Mouse (Mus musculus) lung, embryonic 14.5 days (tissue): ENCODE measurements around the gene Aftph. TPM values are rescaled to one million over a fixed set of nuclear protein-coding genes. Genes with fewer than 3 reads are reported as not detected.

Experiments used
- ATAC-seq: fragments of 200-750 bp; cut with Nextera tagmentation; 2 replicates; pipeline ENCODE4 v1.8.0; 2017; ENCODE audit warnings: mild to moderate bottlenecking, moderate TSS enrichment, moderate library complexity; ENCODE audit not compliant: insufficient read depth
- DNase-seq: peaks from one replicate; pipeline ENCODE4 v3.0.0-alpha.2; 2015
- H3K27ac ChIP-seq: fragments of 300-500 bp; sonication (generic); 2 replicates; pipeline ENCODE4 v1.5.1; 2014; ENCODE audit warnings: low read depth, mild to moderate bottlenecking, moderate library complexity
- H3K27me3 ChIP-seq: fragments of 300-500 bp; sonication (generic); 2 replicates; pipeline ENCODE4 v1.6.1; 2014; ENCODE audit warnings: low read length, control low read depth; ENCODE audit not compliant: insufficient read depth
- H3K36me3 ChIP-seq: fragments of 300-500 bp; sonication (generic); 2 replicates; pipeline ENCODE4 v1.6.1; 2014; ENCODE audit warnings: control low read depth; ENCODE audit not compliant: insufficient read depth
- H3K4me1 ChIP-seq: fragments of 300-500 bp; sonication (generic); 2 replicates; pipeline ENCODE4 v1.6.1; 2014; ENCODE audit warnings: antibody characterized with exemption, control low read depth; ENCODE audit not compliant: insufficient read depth
- H3K4me2 ChIP-seq: fragments of 300-500 bp; sonication (generic); 2 replicates; pipeline ENCODE4 v1.6.1; 2014; ENCODE audit warnings: mild to moderate bottlenecking
- H3K4me3 ChIP-seq: fragments of 300-500 bp; sonication (generic); 2 replicates; pipeline ENCODE4 v1.5.1; 2014; ENCODE audit warnings: low read depth, low read length
- H3K9ac ChIP-seq: fragments of 300-500 bp; sonication (generic); 2 replicates; pipeline ENCODE4 v1.6.1; 2014
- H3K9me3 ChIP-seq: fragments of 300-500 bp; sonication (generic); 2 replicates; pipeline ENCODE4 v1.6.1; 2016; ENCODE audit warnings: low read depth, low read length, control low read depth
- CTCF ChIP-seq: IDR thresholded peaks from 2 replicates; pipeline ENCODE4 v1.5.1; 2016; ENCODE audit warnings: antibody characterized with exemption, low read depth
- whole genome bisulfite sequencing: fragments of 180-500 bp; shearing (Covaris S2); extraction: QIAGEN DNeasy Blood & Tissue Kit; methylation state at CpG from one replicate; pipeline ENCODE4 v1.1.7; 2014; 5-methylcytosine and 5-hydroxymethylcytosine counted together
- polyA plus RNA-seq: library from polyadenylated mRNA; unstranded; fragments of >200 nt; fragmentation: Nextera tagmentation; extraction: Ambion mirVana; gene quantifications from 2 replicates; pipeline ENCODE4 v1.2.1, GENCODE M21; 2014

Gene Aftph
- polyA plus RNA-seq, 1 experiment from 2014 or later: 20.4 TPM

GRCm38 (mm10) chr11:20643161-20643560 is 98.2 kb downstream of the Aftph start:
- Histone ChIP-seq H3K9me3 (no peaks in the 10 kb centered on the region), H3K4me1 (peaks cover 40% of the 10 kb centered on the region), H3K27ac (no peak overlapping the region), H3K27me3 (no peaks in the 10 kb centered on the region), H3K4me3 (no peak overlapping the region), H3K9ac (no peak overlapping the region), H3K36me3 (peaks cover 3% of the 10 kb centered on the region; the same call in 1 of the 2 replicates), H3K4me2 (no peak overlapping the region)
- ATAC-seq (no peak), DNase-seq (no peak)
- WGBS: 56% methylated on average over 5 of the region's 5 CpGs
- TF ChIP-seq CTCF: no peak

GRCm38 (mm10) chr11:20642321-20642720 is 99.1 kb downstream of the Aftph start:
- H3K27ac ChIP-seq: no peak overlapping the region
- no peak overlapping the region for H3K9ac ChIP-seq
- DNase-seq (no peak), ATAC-seq (no peak)
- H3K4me1 ChIP-seq: peaks cover 33% of the 10 kb centered on the region
- H3K4me2 ChIP-seq: no peak overlapping the region
- H3K36me3 ChIP-seq: no peaks in the 10 kb centered on the region
- 73% methylated on average over 5 of the region's 5 CpGs for WGBS
- H3K27me3 ChIP-seq: no peaks in the 10 kb centered on the region
- TF ChIP-seq CTCF: no peak
- H3K4me3 ChIP-seq: no peak overlapping the region
- no peaks in the 10 kb centered on the region for H3K9me3 ChIP-seq

GRCm38 (mm10) chr11:20639918-20640447 is 101.4 kb downstream of the Aftph start:
- no peak for TF ChIP-seq CTCF
- H3K27ac ChIP-seq: peak overlapping the region; percentile 78
- no peaks in the 10 kb centered on the region for H3K9me3 ChIP-seq
- peaks cover 17% of the 10 kb centered on the region for H3K4me1 ChIP-seq
- ATAC-seq (peak; percentile 94), DNase-seq (peak; percentile 84)
- peak overlapping the region; percentile 55 for H3K4me2 ChIP-seq
- no peaks in the 10 kb centered on the region for H3K27me3 ChIP-seq
- peak overlapping the region; percentile 20 for H3K4me3 ChIP-seq
- H3K36me3 ChIP-seq: no peaks in the 10 kb centered on the region
- WGBS: 0% methylated on average over 11 of the region's 11 CpGs
- H3K9ac ChIP-seq: 0 out of 2 replicates have a peak overlapping the region, but pooled peaks have one; percentile 34

GRCm38 (mm10) chr11:20638841-20639240 is 102.5 kb downstream of the Aftph start:
- no peak overlapping the region for H3K9ac ChIP-seq
- H3K27ac ChIP-seq: no peak overlapping the region; the same call in 1 of the 2 replicates
- H3K27me3 ChIP-seq: no peaks in the 10 kb centered on the region
- H3K4me3 ChIP-seq: no peak overlapping the region
- H3K4me1 ChIP-seq: peaks cover 18% of the 10 kb centered on the region
- ATAC-seq (no peak), DNase-seq (peak; percentile 88)
- H3K9me3 ChIP-seq: no peaks in the 10 kb centered on the region
- WGBS: 13% methylated on average over 3 of the region's 3 CpGs
- TF ChIP-seq CTCF: peak; percentile 92
- H3K4me2 ChIP-seq: no peak overlapping the region
- H3K36me3 ChIP-seq: no peaks in the 10 kb centered on the region

GRCm38 (mm10) chr11:20637060-20637459 is 104.3 kb downstream of the Aftph start:
- H3K36me3 ChIP-seq: no peaks in the 10 kb centered on the region
- peaks cover 23% of the 10 kb centered on the region for H3K4me1 ChIP-seq
- no peak overlapping the region for H3K27ac ChIP-seq
- no peak for DNase-seq
- no peaks in the 10 kb centered on the region for H3K9me3 ChIP-seq
- H3K4me3 ChIP-seq: no peak overlapping the region
- no peak overlapping the region for H3K9ac ChIP-seq
- H3K27me3 ChIP-seq: no peaks in the 10 kb centered on the region
- no peak for TF ChIP-seq CTCF
- no peak overlapping the region for H3K4me2 ChIP-seq
- no peak for ATAC-seq

GRCm38 (mm10) chr11:20636114-20636513 is 105.3 kb downstream of the Aftph start:
- Histone ChIP-seq H3K36me3 (no peaks in the 10 kb centered on the region), H3K9me3 (no peaks in the 10 kb centered on the region), H3K27ac (peak overlapping the region; percentile 81), H3K27me3 (no peaks in the 10 kb centered on the region), H3K4me3 (no peak overlapping the region), H3K4me1 (peaks cover 22% of the 10 kb centered on the region), H3K4me2 (peak overlapping the region; percentile 44), H3K9ac (no peak overlapping the region)
- ATAC-seq: no peak
- TF ChIP-seq CTCF: no peak
- 45% methylated on average over 4 of the region's 4 CpGs for WGBS
- DNase-seq: no peak

- Histone ChIP-seq H3K27me3 (no peaks in the 10 kb centered on the region), H3K4me2 (peak overlapping the region; percentile 44), H3K4me1 (peaks cover 17% of the 10 kb centered on the region), H3K4me3 (no peak overlapping the region), H3K9me3 (no peaks in the 10 kb centered on the region), H3K27ac (peak overlapping the region; percentile 81), H3K36me3 (no peaks in the 10 kb centered on the region), H3K9ac (0 out of 2 replicates have a peak overlapping the region, but pooled peaks have one; percentile 18)
- ATAC-seq (no peak), DNase-seq (peak; percentile 53)
- no peak for TF ChIP-seq CTCF
- 40% methylated on average over 6 of the region's 6 CpGs for WGBS
Measured at GRCm38 (mm10) chr11:20635646-20636045, 105.7 kb downstream of the Aftph start.

Other genes with a start within 250 kb of the Aftph start
- gene Sertad2, start 198.3 kb downstream of the Aftph start, polyA plus RNA-seq: 44.0 and 45.8 TPM in 2 replicates
- gene Lgalsl, start 89.5 kb upstream of the Aftph start, polyA plus RNA-seq: 46.5 and 50.4 TPM in 2 replicates